Mouse (Mus musculus) embryonic fibroblast, embryonic 13.5 days (primary cell): Measurements from ENCODE around the gene Olfr69.
"Not testable (repeated sequence)": the region's sequence is repeated elsewhere in the genome, so short reads cannot be mapped to it uniquely, and the experiment has no call there.

Experiments
- CTCF ChIP-seq: IDR thresholded peaks from 2 replicates; pipeline ENCODE4 v1.5.1; 2011; ENCODE audit warnings: mild to moderate bottlenecking, control low read depth, low read length, moderate library complexity, borderline replicate concordance; ENCODE audit not compliant: insufficient read depth
- POLR2A ChIP-seq: IDR thresholded peaks from 2 replicates; pipeline ENCODE4 v1.6.1; 2011; ENCODE audit warnings: low read depth, mild to moderate bottlenecking, control low read depth, low read length, moderate library complexity

- not testable (repeated sequence) for TF ChIP-seq CTCF, POLR2A
Observed at GRCm38 (mm10) chr7:103762212-103762611, 9.2 kb downstream of the Olfr69 start.
